Mouse (Mus musculus) natural killer cell, adult 2 months (primary cell): ENCODE results near the gene Drd5.
A peak's percentile ranks its signal among the peaks of the same experiment; 100 is the strongest.

Experiments used
- DNase-seq, 2 experiments: peaks; one replicate each; pipeline ENCODE4 v3.0.0; 2022; ENCODE audit warnings: low spot score in 2 of 2

Drd5 gene

GRCm38 (mm10) chr5:38318966-38319786 lies at the start of gene Drd5:
Gene Drd5, plus strand, starts transcription at chr5:38319367.
- no peak for DNase-seq

DNA sequence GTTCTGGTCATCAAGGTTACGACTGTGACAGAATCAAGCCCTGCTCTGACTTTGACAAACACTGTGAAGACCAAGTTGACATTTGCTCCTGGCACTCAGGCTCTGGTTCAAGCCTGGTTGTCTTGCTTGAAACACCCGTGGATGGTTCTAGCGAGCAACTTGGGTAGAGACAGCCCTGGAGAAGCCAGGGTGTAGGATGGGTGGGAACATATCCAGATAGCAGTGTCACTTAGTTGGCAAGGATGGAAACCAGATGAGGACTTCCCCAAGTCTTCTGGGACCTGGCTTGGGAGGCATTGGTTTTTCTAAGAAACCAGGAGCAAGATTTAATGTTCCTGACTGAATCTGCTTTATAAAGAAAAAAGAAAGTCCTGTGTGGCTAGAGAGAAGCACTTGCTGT lies 48.2 kb upstream of the Drd5 start:
- no peak for DNase-seq

GRCm38 (mm10) chr5:38273831-38274230 lies 45.3 kb upstream of the Drd5 start:
- DNase-seq: peak in 1 of 2 experiments; percentile 28

DNA sequence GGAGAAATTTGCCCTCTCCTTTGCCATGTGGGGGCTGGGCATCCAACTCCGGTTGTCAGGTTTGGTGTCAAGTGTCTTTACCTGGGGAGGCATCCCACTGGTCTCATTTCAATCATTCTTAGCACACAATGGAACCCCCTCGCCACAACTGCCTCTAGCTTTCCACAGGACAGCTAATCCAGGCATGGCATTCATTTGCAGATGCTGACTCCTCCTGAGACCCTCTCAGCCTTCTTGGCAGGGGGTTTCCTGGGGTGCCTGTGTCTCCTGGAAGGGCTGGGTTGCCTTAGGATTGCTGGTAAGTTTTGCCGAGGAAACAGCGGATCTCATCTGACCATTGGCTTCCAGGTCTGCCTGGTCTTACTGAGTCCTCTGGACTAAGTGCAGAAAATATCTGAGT lies 43.4 kb upstream of the Drd5 start, which contains the start of gene Otop1:
Gene Otop1, plus strand, starts transcription at position 202 of the 400 bp plus-strand sequence.
- DNase-seq: no peak

DNA sequence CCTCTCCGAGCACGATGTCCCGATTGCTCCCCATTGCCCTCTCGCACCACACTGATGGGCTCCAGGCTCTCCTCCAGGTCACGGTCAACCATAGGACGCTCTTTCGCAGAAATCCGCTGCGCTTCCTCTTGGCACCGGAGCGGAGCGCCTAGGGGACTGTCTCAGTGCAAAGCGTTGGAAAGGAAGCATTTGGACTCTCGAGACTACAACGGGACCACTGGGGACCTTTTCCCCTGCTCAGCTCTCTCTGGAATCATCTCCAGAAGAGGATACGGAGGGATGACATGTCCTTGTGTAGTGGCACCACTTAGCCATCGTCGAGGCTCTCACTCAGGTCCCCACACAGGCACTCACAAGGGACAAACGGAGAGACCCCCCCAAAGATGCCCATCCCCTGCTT lies 42.7 kb upstream of the Drd5 start:
- DNase-seq: no peak

DNA sequence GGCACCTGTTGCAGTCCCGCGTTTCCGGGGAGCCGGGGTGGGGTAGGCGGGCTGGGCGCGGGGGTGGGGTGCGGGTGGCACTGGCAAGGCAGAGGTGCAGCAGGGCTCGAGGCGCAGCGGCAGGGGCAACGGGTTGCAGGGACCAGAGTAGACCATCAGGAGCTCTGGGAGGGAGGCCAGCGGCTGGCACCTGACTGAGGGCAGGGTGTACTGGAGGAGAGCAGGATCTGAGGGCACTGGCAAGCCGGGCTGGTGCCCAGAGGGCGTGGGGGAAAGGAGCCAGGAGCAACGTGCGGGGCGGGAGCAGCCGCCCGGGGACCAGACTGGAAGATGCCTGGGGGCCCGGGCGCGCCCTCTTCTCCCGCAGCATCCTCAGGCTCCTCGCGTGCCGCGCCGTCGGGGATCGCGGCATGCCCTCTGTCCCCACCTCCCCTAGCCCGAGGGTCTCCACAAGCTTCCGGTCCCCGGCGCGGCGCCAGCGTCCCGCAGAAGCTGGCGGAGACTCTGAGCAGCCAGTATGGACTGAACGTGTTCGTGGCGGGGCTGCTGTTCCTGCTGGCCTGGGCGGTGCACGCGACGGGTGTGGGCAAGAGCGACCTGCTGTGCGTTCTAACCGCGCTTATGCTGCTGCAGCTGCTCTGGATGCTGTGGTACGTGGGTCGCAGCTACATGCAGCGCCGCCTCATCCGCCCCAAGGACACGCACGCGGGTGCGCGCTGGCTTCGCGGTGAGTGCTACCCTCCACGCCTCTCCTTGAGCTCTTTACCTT lies 41.9 kb upstream of the Drd5 start:
- DNase-seq: no peak

GRCm38 (mm10) chr5:38277936-38278600 lies 41.1 kb upstream of the Drd5 start:
- DNase-seq: no peak

- DNase-seq: no peak
Measured at GRCm38 (mm10) chr5:38280075-38280474, 39.1 kb upstream of the Drd5 start.

- no peak for DNase-seq
Measured at GRCm38 (mm10) chr5:38285724-38286123, 33.4 kb upstream of the Drd5 start.

DNA sequence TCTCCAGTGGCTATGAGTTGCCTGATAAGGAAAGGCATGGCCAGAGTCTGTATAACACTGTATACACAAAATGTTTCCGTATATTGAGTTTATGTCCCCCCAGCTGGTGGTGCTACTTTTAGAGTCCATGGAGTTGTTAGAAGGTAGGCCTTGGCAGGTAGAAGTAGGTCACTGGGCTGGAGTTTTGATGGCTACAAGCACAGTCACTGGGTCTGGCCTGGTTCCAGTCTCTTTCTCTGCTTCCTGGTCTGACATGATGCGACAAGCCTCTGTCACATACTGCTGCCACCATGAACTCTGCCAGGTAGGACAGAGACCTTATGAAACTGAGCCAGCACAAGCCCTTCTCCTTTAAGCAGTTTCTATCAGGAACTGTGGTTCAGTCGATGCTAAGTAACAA lies 30.7 kb upstream of the Drd5 start:
- no peak for DNase-seq

- DNase-seq: no peak
Measured at GRCm38 (mm10) chr5:38301761-38302411, 17.3 kb upstream of the Drd5 start.

- DNase-seq: no peak
Measured at GRCm38 (mm10) chr5:38302651-38303050, 16.5 kb upstream of the Drd5 start.

GRCm38 (mm10) chr5:38305241-38305640 lies 13.9 kb upstream of the Drd5 start:
- no peak for DNase-seq

DNA sequence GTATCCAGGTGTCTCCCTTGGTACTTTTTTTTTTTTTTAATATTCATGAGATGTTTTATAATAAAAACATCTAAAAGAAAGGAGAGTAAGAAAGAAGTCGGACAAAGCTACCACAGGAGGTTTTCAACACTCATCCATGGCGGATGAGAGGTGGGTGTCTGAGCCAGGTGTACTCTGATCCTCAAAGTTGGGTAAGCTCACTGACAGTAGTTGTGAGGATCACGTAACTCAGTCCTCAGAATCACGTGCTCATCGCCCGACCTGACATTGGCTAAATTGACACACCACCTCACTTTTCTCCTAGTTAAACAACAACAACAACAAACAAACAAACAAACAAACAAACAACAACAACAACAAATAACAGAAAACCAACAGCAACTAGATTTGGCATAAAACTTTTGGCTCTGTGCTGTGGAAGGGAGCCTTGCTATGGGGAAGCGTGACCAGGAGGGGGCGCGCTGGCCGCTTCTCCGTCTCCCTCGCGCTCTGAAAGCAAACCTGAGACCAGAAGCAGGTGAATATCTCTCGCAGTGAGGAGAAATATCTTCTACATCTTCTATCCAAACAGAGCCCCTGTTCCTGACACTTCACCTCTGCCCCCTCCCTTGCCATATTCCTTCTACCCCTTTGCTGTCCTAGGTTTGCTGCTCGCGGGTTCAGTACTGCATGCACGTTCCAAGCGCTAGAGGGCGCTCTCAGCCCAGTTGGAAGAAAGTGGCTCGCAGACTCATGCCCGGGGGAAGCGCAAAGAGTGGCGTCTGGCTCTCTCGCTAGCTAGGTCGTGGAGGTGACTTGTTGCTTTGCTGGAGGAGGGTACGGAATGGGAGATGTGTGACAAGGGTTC lies 11.7 kb upstream of the Drd5 start:
- DNase-seq: peak; percentile 71 to 84

DNA sequence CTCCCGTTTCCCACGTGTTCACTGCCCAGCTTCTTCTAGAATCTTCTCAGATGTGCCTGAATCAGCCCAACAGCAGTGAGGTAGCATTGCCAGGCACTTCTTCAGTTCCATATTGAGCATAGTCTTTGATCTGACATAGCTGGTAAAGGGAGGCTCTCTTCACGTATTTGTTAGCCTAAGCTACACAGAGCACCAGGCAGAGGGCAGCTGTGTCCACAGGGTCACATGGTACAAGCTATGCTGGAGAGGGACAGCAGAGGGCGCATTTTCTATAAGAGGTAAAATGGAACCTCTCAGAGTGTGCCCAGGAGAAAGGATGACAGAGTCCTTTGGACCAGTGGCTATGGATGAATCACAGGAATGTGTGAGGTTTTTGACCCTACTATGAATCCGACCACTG lies 10.3 kb upstream of the Drd5 start:
- DNase-seq: peak; percentile 16 to 48

- DNase-seq: no peak
Measured at GRCm38 (mm10) chr5:38309795-38310194, 9.4 kb upstream of the Drd5 start.

- peak in 1 of 2 experiments; percentile 7 for DNase-seq
Measured at GRCm38 (mm10) chr5:38333381-38333780, 14.2 kb downstream of the Drd5 start.

GRCm38 (mm10) chr5:38334582-38334981 lies 15.4 kb downstream of the Drd5 start:
- DNase-seq: no peak

GRCm38 (mm10) chr5:38343101-38343500 lies 23.9 kb downstream of the Drd5 start:
- DNase-seq: no peak

- DNase-seq: no peak
Measured at GRCm38 (mm10) chr5:38346646-38347432, 27.7 kb downstream of the Drd5 start.
